Mouse (Mus musculus): ENCODE results near the gene Pde8b. TPM values are rescaled to one million over a fixed set of nuclear protein-coding genes. Genes with fewer than 3 reads are reported as not detected.

Pde8b gene
- polyA plus RNA-seq (2017; shearing (Covaris generic)), result 0.17 TPM

DNA sequence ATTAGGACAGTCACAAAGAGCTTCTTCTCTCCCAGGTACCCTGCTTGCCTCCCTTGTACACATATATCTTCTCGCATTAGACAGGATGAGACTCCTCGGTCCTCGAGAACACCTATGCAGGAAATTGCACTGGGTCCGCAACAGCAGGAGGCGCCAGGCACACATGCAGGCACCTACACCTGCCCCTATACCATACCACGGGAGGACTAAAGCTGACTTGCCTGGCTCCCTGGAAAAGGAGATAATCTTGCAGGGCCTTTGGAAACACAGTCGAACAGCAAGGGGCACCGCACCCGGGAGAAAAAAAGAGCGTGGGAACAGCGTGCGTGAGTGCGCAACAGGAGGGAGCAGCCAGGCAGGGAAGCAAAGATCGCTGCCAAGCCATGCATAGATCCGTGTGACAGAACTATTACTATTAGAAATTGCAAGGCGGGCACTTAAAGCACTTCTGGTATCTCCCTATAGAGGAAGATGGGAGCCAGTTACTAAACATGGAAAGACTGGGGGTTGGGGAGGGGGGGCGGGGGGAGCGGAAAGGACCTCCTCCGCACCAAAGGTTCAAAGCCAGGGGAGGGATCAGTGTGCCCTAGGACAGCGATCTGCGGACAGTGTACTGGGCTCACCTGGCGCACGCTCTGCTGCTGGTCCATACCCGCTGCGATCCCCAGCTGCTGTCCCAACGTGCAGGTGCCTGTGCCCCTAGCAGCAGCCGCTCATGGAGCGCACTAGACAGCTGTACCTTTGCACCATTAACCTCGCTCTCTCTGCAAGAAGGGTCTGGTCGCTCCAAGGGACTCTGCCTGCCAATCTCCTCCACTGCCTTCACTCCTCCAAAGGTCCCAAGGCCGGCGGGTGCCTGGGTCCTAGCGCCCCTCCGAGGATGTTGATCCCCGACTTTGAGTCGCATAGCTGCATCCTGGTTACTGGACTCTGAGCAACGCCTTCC is at the start of gene Pde8b:
Gene Pde8b, minus strand, starts transcription at position 826 of the 946 bp plus-strand sequence.

DNA sequence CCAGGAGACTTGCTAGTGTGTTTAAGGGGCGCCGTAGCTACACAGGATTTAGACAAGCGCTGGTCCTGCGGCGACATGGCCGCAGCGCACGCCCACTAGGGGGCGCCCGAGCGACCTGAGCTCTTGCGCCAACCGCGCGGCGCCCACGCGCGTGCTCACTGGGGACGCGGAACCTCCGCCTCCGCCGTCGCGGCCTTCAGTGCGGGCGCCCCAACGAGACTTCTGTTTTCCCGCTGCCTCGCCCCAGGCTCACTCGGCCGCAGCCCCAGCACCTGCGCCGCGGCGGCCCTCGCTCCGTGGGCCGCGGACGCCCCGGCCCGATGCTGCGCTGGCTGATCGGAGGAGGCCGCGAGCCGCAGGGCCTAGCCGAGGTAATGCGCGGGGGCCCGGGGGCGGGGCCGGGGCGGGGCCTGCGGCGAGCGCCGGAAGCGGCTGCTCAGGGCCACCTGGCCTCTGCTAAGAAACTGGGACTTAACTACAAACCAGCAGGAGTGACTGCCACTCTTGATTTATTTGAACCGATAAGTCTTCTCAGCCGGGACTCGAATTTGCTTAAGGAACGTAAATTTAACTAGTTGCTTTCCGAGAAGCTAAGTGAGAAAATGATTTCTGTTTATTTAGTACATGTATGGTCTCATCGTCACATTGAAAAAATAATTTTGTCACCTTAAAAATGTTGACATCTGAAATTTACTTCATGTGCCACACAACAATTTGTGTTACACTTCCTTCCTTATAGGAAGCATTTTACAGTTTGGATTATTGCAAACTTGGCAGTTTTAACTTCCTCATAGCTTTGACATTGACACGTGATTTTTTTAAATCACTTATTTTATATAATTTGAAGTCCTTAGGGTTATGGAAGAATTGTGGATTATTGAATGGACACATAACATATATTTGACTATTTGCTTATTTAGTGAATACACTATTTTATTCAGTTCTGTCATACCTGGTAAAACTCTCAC is 273.6 kb downstream of the Pde8b start, which contains the start of gene Wdr41:
Gene Wdr41, plus strand, starts transcription at position 126 of the 968 bp plus-strand sequence.

Other genes with a start within 250 kb of the Pde8b start
- gene Zbed3, start 73.3 kb upstream of the Pde8b start, polyA plus RNA-seq (2017; shearing (Covaris generic)), result 4.2 TPM
- gene Aggf1, start 125.0 kb upstream of the Pde8b start, polyA plus RNA-seq (2017; shearing (Covaris generic)), result 42.9 TPM
- not detected for gene Crhbp, start 194.6 kb upstream of the Pde8b start, polyA plus RNA-seq (2017; shearing (Covaris generic))
- not detected for gene S100z, start 228.4 kb upstream of the Pde8b start, polyA plus RNA-seq (2017; shearing (Covaris generic))